Mouse (Mus musculus) midbrain, embryonic 12.5 days (tissue): ENCODE data around the gene Nav3. TPM values are rescaled to one million over a fixed set of nuclear protein-coding genes. Genes with fewer than 3 reads are reported as not detected.

Source experiments
- ATAC-seq: fragments of 200-750 bp; cut with Nextera tagmentation; 2 replicates; pipeline ENCODE4 v1.8.0; 2017; ENCODE audit warnings: low read depth, moderate TSS enrichment, moderate library complexity; ENCODE audit not compliant: low FRiP score
- H3K27ac ChIP-seq: fragments of 300-500 bp; sonication (generic); replicated peaks from 2 replicates; pipeline ENCODE4 v1.5.1; 2016; ENCODE audit warnings: mild to moderate bottlenecking
- H3K27me3 ChIP-seq: fragments of 300-500 bp; sonication (generic); 2 replicates; pipeline ENCODE4 v1.6.1; 2016; ENCODE audit warnings: mild to moderate bottlenecking
- H3K36me3 ChIP-seq: fragments of 300-500 bp; sonication (generic); 2 replicates; pipeline ENCODE4 v1.6.1; 2016
- H3K4me1 ChIP-seq: fragments of 300-500 bp; sonication (generic); 2 replicates; pipeline ENCODE4 v1.6.1; 2016
- H3K4me2 ChIP-seq: fragments of 300-500 bp; sonication (generic); replicated peaks from 2 replicates; pipeline ENCODE4 v1.6.1; 2016; ENCODE audit warnings: mild to moderate bottlenecking, moderate library complexity
- H3K4me3 ChIP-seq: fragments of 300-500 bp; sonication (generic); 2 replicates; pipeline ENCODE4 v1.5.1; 2016; ENCODE audit warnings: mild to moderate bottlenecking
- H3K9ac ChIP-seq: fragments of 300-500 bp; sonication (generic); replicated peaks from 2 replicates; pipeline ENCODE4 v1.6.1; 2016; ENCODE audit warnings: mild to moderate bottlenecking, moderate library complexity
- H3K9me3 ChIP-seq: fragments of 300-500 bp; sonication (generic); 2 replicates; pipeline ENCODE4 v1.6.1; 2016; ENCODE audit warnings: mild to moderate bottlenecking
- WGBS: fragments of 180-500 bp; shearing (Covaris S2); methylation state at CpG from one replicate; pipeline ENCODE4 v1.1.7; 2016; 5-methylcytosine and 5-hydroxymethylcytosine counted together
- polyA plus RNA-seq: library from polyadenylated mRNA; unstranded; fragments of >200 nt; fragmentation: Nextera tagmentation; extraction: Ambion mirVana; gene quantifications from 2 replicates; pipeline ENCODE4 v1.2.1, GENCODE M21; 2016

Nav3 gene
- polyA plus RNA-seq, 1 experiment from 2014 or later, result 16.9 TPM

DNA sequence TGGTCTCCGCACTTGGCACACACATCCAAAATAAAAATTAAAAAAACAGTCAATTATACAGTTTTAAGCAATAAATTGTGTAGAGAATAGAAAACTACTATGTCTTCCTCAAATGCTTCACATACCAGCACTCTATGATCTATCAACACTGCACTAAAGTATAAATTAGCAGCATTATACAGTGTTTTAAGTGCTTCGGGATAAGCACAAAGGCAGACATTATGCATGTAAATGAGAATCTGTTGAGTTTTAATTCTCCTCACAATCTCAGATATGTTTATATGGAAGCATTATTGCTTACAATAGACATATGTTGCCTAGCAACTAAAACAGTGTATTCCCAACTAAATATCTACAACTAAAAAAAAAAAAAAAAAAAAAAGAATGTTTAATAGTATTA is 183.2 kb downstream of the Nav3 start:
- H3K4me3 ChIP-seq, result no peak overlapping the region
- no peaks in the 10 kb centered on the region for H3K27me3 ChIP-seq
- H3K9ac ChIP-seq, result no peak overlapping the region
- H3K9me3 ChIP-seq, result no peaks in the 10 kb centered on the region
- no peaks in the 10 kb centered on the region for H3K36me3 ChIP-seq
- H3K27ac ChIP-seq, result no peak overlapping the region
- WGBS, result 85% methylated on average over 2 of the region's 2 CpGs
- no peaks in the 10 kb centered on the region for H3K4me1 ChIP-seq
- no peak for ATAC-seq
- no peak overlapping the region for H3K4me2 ChIP-seq

DNA sequence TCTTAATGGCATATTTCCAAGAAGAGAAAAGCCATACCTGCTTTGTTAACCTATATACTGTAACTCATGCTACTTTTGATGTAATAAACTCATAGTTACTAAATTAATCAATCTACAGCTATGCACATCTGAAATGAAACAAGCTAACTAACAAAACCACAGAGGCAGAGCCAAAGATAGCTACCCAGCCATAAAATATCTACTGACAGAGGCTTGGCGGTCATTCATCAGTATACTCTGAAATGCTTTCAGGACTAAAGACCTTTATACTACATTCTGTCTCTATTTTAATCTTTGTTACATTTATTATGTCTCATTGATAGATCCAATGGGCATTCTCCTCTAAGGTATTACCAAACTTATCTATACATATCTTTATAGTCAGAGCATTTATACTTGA is 185.4 kb downstream of the Nav3 start:
- H3K4me1 ChIP-seq, result no peaks in the 10 kb centered on the region
- H3K36me3 ChIP-seq, result no peaks in the 10 kb centered on the region
- no peaks in the 10 kb centered on the region for H3K9me3 ChIP-seq
- no peaks in the 10 kb centered on the region for H3K27me3 ChIP-seq
- H3K4me2 ChIP-seq, result no peak overlapping the region
- H3K27ac ChIP-seq, result no peak overlapping the region
- H3K9ac ChIP-seq, result no peak overlapping the region
- ATAC-seq, result no peak
- no peak overlapping the region for H3K4me3 ChIP-seq
- 82% methylated on average over 1 of the region's 1 CpGs for WGBS

DNA sequence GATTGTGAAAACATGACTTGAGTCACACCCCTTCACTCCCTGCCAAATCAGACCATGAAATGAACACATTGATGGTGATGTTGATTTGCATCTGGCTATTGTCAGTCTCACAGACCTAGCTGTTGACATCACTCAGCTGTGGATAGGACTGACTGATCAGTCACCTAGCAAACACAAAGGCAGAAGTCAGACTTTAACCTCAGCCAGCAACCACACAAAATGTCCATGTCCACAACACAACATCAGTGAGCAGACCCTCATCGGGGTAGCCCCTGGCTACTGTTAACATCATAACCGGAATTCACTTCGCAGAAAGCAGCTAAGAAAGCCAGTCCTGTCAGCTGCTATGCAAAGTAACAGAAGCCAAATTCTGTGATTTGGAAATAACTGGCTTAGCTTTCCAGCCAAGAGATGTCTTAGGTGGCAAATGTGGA is 213.9 kb downstream of the Nav3 start:
- ATAC-seq, result no peak

DNA sequence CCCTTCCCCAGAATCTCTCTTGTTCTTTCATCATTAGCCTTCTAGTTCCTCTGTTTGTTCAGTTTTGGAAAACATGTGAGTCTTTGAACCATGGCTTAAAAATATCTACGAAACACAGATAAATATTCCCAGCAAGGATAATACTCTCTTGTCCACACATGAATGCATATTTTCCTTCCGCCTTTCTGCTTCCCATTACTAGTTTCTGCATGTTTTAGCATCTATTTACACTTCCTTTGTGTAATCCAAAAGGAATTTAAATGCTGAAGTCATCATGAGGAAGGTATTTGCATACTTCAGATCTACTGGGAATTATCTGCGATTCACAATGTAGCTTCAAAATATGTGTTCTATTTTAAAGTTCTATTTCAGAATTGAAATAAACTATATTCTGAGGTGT is 215.3 kb downstream of the Nav3 start:
- ATAC-seq, result no peak

More for the DNA sequence above, 213.9 kb downstream of the Nav3 start:
- Histone ChIP-seq H3K27ac (0 out of 2 replicates have a peak overlapping the region, but pooled peaks have one; percentile 39), H3K36me3 (no peaks in the 10 kb centered on the region), H3K4me2 (no peak overlapping the region), H3K4me1 (0 out of 2 replicates have a peak, but pooled peaks cover 3% of the 10 kb centered on the region), H3K9ac (no peak overlapping the region), H3K27me3 (no peaks in the 10 kb centered on the region), H3K4me3 (no peak overlapping the region), H3K9me3 (no peaks in the 10 kb centered on the region)
- 49% methylated on average over 3 of the region's 3 CpGs for WGBS

DNA sequence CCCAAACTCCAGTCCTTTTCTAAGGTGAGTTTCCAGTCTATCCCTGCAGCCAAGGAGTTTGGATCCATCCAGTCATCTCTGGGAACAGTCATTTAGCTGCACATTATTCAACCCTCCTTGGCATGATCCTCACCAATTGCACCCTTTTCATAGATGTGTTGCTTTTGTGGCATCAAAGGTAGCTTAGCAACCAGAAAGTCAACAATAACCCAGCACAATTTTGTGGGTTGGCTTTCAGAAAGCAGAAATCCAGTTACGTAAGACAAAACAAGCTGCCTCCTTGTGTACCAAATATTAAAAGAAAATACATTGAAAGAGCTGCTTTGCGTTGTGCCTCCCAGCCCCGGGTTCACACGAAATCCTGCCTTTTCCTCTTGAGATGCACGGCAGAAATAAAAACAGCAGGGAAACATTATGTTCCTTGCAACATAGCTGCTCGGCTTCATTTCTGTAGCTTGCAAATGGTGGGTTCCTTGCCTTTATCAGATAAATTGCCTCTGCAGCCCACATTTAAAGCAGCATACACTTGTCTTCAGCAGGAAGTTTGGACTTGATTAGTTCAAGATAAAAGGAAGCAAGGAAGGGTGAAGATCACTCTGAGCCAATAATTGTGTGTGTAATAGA is 222.6 kb downstream of the Nav3 start:
- Histone ChIP-seq H3K4me1 (no peaks in the 10 kb centered on the region; the same call in 1 of the 2 replicates), H3K4me3 (no peak overlapping the region), H3K27me3 (no peaks in the 10 kb centered on the region), H3K36me3 (no peaks in the 10 kb centered on the region), H3K9ac (no peak overlapping the region), H3K9me3 (no peaks in the 10 kb centered on the region), H3K4me2 (no peak overlapping the region), H3K27ac (no peak overlapping the region)
- ATAC-seq, result no peak
- 60% methylated on average over 6 of the region's 6 CpGs for WGBS

More for the DNA sequence above, 215.3 kb downstream of the Nav3 start:
- Histone ChIP-seq H3K9ac (no peak overlapping the region), H3K4me3 (no peak overlapping the region), H3K27me3 (no peaks in the 10 kb centered on the region), H3K27ac (no peak overlapping the region), H3K36me3 (no peaks in the 10 kb centered on the region), H3K9me3 (no peaks in the 10 kb centered on the region), H3K4me2 (no peak overlapping the region), H3K4me1 (0 out of 2 replicates have a peak, but pooled peaks cover 3% of the 10 kb centered on the region)
- WGBS, result 62% methylated on average over 3 of the region's 3 CpGs

DNA sequence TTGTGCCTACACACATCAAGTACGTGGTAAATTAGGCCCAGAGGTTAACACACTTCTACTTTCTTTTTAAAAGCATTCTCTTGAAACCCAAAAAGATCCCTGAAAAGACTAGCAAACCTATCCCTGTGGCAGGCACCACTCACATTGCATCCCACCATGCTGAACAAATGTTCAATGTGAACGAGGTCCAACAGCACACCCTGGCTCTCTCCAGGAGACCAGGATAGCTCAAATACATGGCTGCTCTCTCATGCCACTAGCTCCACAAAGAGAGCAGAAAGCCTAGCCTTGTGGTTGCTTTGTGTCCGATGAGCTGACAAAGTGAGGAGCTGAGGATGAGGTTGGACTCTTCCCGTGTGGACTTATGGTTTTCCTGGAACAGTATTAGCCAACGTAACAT is 249.6 kb downstream of the Nav3 start:
- no peak for ATAC-seq
- 78% methylated on average over 5 of the region's 5 CpGs for WGBS
- H3K27ac ChIP-seq, result no peak overlapping the region

DNA sequence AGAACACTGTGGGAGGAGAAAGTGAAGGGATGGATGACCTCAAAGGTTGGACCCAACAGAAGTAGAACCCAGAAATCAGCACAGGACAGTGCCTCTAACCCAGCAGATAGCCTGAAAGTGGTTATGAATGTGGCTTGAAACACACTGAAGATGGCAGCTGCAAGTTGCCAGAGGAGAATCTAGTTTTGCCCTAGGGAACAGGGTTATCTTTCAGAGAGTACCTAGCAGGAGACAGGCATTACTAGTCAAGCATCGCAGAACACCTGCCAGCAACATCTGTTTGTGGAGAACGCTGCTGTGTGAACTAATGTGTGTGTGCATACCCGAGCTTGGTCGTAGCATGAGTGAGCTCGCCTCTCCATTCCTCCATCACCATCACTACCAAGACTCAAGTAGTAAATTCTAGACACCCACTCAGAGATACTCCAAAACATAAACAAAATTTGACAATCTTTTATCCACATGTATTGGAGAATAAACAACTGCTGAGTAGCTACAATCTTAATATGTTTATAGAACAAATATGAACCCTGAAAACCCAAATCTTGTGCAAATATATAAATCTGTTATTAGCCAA is 251.8 kb downstream of the Nav3 start:
- H3K4me3 ChIP-seq, result no peak overlapping the region
- H3K27me3 ChIP-seq, result no peaks in the 10 kb centered on the region
- H3K9me3 ChIP-seq, result no peaks in the 10 kb centered on the region
- no peak overlapping the region for H3K4me2 ChIP-seq
- 93% methylated on average over 5 of the region's 5 CpGs for WGBS
- ATAC-seq, result no peak
- no peak overlapping the region for H3K27ac ChIP-seq
- H3K9ac ChIP-seq, result no peak overlapping the region
- H3K4me1 ChIP-seq, result no peaks in the 10 kb centered on the region
- H3K36me3 ChIP-seq, result no peaks in the 10 kb centered on the region

More for the DNA sequence above, 249.6 kb downstream of the Nav3 start:
- no peaks in the 10 kb centered on the region for H3K4me1 ChIP-seq
- no peak overlapping the region for H3K4me3 ChIP-seq
- H3K9me3 ChIP-seq, result no peaks in the 10 kb centered on the region
- no peaks in the 10 kb centered on the region for H3K27me3 ChIP-seq
- no peak overlapping the region for H3K4me2 ChIP-seq
- H3K36me3 ChIP-seq, result no peaks in the 10 kb centered on the region
- no peak overlapping the region for H3K9ac ChIP-seq

DNA sequence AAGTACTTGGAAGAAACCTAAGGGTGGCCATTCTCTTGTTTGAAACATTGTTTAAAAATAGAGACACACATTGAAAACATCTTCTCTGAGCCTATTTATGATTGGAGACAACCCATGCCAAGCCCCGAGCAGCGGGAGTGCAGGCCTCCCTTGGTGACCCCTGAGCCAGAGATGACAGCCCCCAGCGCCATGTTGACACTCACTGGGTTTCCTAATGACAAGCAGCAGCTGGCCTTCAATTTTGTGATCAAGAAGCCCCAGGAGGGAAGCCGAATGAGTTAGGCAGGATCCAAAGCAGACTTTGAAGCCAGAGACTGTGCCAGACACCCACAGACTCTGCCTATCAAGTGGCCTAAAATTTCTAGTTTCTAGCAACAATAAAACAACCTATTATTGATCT is 263.1 kb downstream of the Nav3 start:
- Histone ChIP-seq H3K4me2 (no peak overlapping the region), H3K4me1 (peaks cover 6% of the 10 kb centered on the region; the same call in 1 of the 2 replicates), H3K9ac (no peak overlapping the region), H3K9me3 (no peaks in the 10 kb centered on the region), H3K36me3 (no peaks in the 10 kb centered on the region), H3K27ac (0 out of 2 replicates have a peak overlapping the region, but pooled peaks have one; percentile 49), H3K4me3 (no peak overlapping the region), H3K27me3 (no peaks in the 10 kb centered on the region)
- ATAC-seq, result peak; percentile 41; the same call in 1 of the 2 replicates
- 38% methylated on average over 4 of the region's 4 CpGs for WGBS

DNA sequence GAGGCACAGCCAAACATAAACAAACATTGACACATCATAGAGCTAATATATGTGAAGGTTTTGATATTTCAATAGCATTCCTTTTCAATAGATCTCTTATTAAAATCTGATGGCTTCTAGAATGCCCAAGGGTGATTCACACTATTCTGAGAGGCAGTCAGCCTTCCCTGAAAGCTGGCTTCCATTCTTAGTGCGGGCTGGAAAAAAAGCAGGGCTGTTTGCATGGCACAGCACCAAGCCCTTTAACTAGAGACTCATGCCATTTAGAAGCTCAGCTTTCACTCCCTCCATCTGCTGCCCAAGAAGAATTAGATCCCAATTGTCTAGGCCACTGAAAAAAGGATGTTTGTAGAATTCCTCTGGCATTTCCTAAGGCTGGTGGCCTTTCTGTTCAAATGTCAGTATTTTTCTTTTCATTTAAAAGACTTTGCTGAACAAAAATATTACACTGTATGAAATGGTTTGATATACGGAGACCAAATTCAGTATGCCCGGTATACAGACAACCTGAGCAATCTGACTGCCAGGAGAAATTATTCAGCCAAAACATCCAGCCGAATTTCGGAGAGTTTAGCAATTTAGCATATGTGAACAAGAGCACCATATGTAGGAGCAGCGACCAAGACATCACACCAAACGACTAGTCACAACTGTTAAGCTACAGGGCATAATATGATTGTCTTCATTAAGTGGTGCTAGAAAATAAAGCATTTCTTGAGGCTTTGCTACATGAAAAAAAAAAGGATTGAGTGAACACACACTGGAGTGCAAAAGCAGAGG is 263.8 kb downstream of the Nav3 start:
- no peaks in the 10 kb centered on the region for H3K27me3 ChIP-seq
- no peaks in the 10 kb centered on the region for H3K9me3 ChIP-seq
- H3K4me1 ChIP-seq, result peaks cover 6% of the 10 kb centered on the region; the same call in 1 of the 2 replicates
- WGBS, result 67% methylated on average over 7 of the region's 7 CpGs
- H3K36me3 ChIP-seq, result no peaks in the 10 kb centered on the region
- 0 out of 2 replicates have a peak, but pooled peaks have one; percentile 47 for ATAC-seq
- H3K27ac ChIP-seq, result peak overlapping the region; percentile 49; the same call in 1 of the 2 replicates
- no peak overlapping the region for H3K4me3 ChIP-seq
- H3K4me2 ChIP-seq, result no peak overlapping the region
- no peak overlapping the region for H3K9ac ChIP-seq

DNA sequence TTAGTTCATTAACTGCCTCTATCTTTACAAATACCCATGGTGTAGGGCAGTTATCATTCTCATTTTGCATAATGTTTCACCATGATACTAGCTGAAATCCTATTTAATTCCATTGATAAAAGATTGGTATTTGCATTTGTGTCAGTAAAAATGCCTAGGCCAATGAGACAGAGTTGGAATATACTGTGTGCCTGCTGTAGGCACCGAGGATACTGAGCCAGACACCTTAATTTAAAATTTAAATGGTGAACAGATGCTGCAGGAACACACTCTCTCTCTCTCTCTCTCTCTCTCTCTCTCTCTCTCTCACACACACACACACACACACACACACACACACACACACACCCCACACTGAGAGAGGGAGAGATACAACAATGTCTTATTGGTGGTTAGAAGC is 269.8 kb downstream of the Nav3 start:
- no peaks in the 10 kb centered on the region for H3K36me3 ChIP-seq
- 39% methylated on average over 1 of the region's 1 CpGs for WGBS
- no peak overlapping the region for H3K4me2 ChIP-seq
- no peak overlapping the region for H3K27ac ChIP-seq
- H3K9me3 ChIP-seq, result no peaks in the 10 kb centered on the region
- ATAC-seq, result no peak
- H3K4me1 ChIP-seq, result peaks cover 6% of the 10 kb centered on the region; the same call in 1 of the 2 replicates
- no peaks in the 10 kb centered on the region for H3K27me3 ChIP-seq
- H3K9ac ChIP-seq, result no peak overlapping the region
- H3K4me3 ChIP-seq, result no peak overlapping the region

DNA sequence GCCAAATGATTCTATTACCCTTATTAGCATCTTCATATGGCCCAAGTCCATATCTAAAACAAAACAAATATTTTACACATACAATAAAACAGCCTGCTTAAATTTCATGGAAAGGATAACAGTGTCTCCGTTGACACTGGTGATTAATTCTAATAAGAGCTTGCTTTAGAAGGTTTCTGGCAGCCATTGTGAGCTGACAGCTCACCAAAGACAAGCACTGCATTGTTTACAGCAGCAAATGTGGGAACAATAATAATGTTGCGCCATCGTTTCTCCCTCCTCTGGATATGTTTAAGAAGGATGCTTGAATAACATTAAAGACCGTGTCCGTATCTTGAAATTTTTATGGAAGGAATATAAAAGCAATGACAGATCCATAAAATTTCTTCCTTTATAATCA is 280.1 kb downstream of the Nav3 start:
- H3K4me1 ChIP-seq, result no peaks in the 10 kb centered on the region
- WGBS, result 86% methylated on average over 5 of the region's 5 CpGs
- no peak overlapping the region for H3K9ac ChIP-seq
- ATAC-seq, result no peak
- H3K4me2 ChIP-seq, result no peak overlapping the region
- H3K36me3 ChIP-seq, result no peaks in the 10 kb centered on the region
- no peaks in the 10 kb centered on the region for H3K9me3 ChIP-seq
- H3K27ac ChIP-seq, result no peak overlapping the region
- no peak overlapping the region for H3K4me3 ChIP-seq
- no peaks in the 10 kb centered on the region for H3K27me3 ChIP-seq

DNA sequence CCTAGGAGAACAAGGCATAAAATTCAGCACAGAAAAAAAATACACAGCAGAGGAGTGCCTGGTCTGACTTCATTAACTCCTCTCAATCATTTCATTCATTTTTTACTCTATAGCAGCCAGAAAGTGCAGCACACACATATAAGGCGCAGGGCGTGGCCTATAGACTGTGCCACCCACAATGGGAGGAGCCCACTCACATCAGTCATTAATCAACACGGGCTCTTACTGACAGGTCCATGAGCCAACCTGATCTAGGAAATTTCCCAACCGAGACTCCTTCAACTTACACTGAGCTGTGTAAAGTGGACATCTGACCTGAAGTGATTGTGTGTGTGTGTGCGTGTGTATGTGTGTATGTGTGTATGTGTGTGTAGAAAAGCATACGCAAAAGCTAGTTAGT is 286.6 kb downstream of the Nav3 start:
- Histone ChIP-seq H3K4me3 (no peak overlapping the region), H3K27ac (no peak overlapping the region), H3K27me3 (no peaks in the 10 kb centered on the region), H3K4me1 (no peaks in the 10 kb centered on the region), H3K36me3 (no peaks in the 10 kb centered on the region), H3K9me3 (no peaks in the 10 kb centered on the region), H3K4me2 (no peak overlapping the region), H3K9ac (no peak overlapping the region)
- WGBS, result 86% methylated on average over 6 of the region's 6 CpGs
- no peak for ATAC-seq
